Mouse (Mus musculus) heart, embryonic 12.5 days (tissue): ENCODE results near the gene Pfkm. TPM values are rescaled to one million over a fixed set of nuclear protein-coding genes. Genes with fewer than 3 reads are reported as not detected.

Experiments used
- ATAC-seq: fragments of 200-750 bp; cut with Nextera tagmentation; 2 replicates; pipeline ENCODE4 v1.8.0; 2017; ENCODE audit warnings: moderate TSS enrichment, moderate library complexity; ENCODE audit not compliant: insufficient number of reproducible peaks, low FRiP score
- H3K27ac ChIP-seq: fragments of 300-500 bp; sonication (generic); 2 replicates; pipeline ENCODE4 v1.5.1; 2016; ENCODE audit warnings: mild to moderate bottlenecking, moderate library complexity; ENCODE audit not compliant: poor library complexity, severe bottlenecking
- H3K27me3 ChIP-seq: fragments of 300-500 bp; sonication (generic); replicated peaks from 2 replicates; pipeline ENCODE4 v1.6.1; 2016; ENCODE audit warnings: mild to moderate bottlenecking, moderate library complexity
- H3K36me3 ChIP-seq: fragments of 300-500 bp; sonication (generic); 2 replicates; pipeline ENCODE4 v1.6.1; 2016; ENCODE audit warnings: mild to moderate bottlenecking, moderate library complexity
- H3K4me1 ChIP-seq: fragments of 300-500 bp; sonication (generic); replicated peaks from 2 replicates; pipeline ENCODE4 v1.6.1; 2016; ENCODE audit warnings: mild to moderate bottlenecking
- H3K4me2 ChIP-seq: fragments of 300-500 bp; sonication (generic); 2 replicates; pipeline ENCODE4 v1.6.1; 2016; ENCODE audit warnings: mild to moderate bottlenecking, moderate library complexity
- H3K4me3 ChIP-seq: fragments of 300-500 bp; sonication (generic); 2 replicates; pipeline ENCODE4 v1.5.1; 2016; ENCODE audit warnings: mild to moderate bottlenecking
- H3K9ac ChIP-seq: fragments of 300-500 bp; sonication (generic); 2 replicates; pipeline ENCODE4 v1.6.1; 2016; ENCODE audit warnings: mild to moderate bottlenecking, moderate library complexity
- H3K9me3 ChIP-seq: fragments of 300-500 bp; sonication (generic); replicated peaks from 2 replicates; pipeline ENCODE4 v1.6.1; 2016; ENCODE audit warnings: mild to moderate bottlenecking, moderate library complexity
- WGBS: fragments of 180-500 bp; shearing (Covaris S2); methylation state at CpG from one replicate; pipeline ENCODE4 v1.1.7; 2016; 5-methylcytosine and 5-hydroxymethylcytosine counted together
- polyA plus RNA-seq: library from polyadenylated mRNA; unstranded; fragments of >200 nt; fragmentation: Nextera tagmentation; extraction: Ambion mirVana; gene quantifications from 2 replicates; pipeline ENCODE4 v1.2.1, GENCODE M21; 2016

Pfkm gene
- polyA plus RNA-seq, 1 experiment from 2014 or later: 80.3 TPM

DNA sequence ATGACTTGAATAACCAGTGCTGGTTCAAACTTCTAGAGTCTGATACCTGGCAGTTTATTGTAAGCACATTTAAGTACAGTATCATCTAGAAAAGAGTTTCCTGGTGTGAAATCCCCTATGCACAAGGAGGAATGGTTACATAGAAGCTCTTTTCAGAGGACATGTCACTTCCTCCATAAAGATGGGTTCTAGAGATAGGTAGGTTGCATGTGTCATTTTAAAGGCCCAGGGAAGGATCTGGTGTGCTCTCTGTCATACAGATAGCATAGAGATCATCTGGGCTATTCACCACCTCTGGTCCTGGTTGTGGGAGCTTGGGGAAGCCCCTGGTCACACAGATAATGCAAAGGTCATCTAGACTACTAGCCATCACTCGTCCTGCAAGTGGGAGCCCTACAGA is 64.9 kb downstream of the Pfkm start:
- 43% methylated on average over 1 of the region's 1 CpGs for WGBS

DNA sequence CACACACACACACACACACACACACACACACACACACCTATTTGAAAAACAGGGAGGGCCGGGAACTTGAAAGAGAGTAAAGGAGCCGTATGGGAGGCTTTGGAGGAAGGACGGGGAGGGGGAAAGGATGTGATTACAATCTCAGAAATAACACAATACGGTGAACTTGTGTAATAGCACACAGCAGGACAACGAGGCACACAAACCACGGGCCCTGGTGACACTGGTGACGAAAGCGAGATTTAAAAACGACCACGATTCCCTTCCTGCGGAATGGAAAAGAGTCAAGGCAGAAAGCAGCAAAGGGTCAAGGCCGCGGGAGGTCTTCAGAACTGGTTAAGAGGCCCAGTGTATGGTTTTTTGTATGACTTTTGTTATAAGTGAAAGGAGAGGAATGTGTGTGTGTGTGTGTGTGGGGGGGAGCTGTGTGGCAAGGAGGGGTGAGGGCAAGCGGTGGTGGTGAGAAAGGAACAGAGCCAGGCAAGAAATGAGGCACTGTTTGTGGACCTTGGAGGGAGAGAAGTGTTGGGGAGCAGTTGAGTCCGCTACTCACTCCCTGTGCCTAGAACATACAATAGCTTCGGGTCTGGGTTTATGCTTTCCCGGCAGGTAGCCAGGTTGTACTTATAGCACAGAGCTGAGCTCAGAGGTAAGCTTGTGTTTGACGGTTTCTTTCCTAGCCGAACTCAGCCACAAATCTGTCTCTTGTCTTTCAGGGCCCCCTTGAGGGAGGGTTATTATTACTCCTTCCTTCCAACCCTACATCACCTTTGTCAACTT is 68.8 kb downstream of the Pfkm start:
- H3K9ac ChIP-seq: no peak overlapping the region
- no peak overlapping the region for H3K4me3 ChIP-seq
- ATAC-seq: no peak
- 0 out of 2 replicates have a peak, but pooled peaks cover 8% of the 10 kb centered on the region for H3K4me1 ChIP-seq
- H3K4me2 ChIP-seq: no peak overlapping the region
- H3K27me3 ChIP-seq: peaks cover 18% of the 10 kb centered on the region
- H3K27ac ChIP-seq: no peak overlapping the region
- no peaks in the 10 kb centered on the region for H3K36me3 ChIP-seq
- 70% methylated on average over 19 of the region's 19 CpGs for WGBS
- H3K9me3 ChIP-seq: no peaks in the 10 kb centered on the region

More for the DNA sequence above, 64.9 kb downstream of the Pfkm start:
- no peak for ATAC-seq
- H3K4me3 ChIP-seq: no peak overlapping the region
- no peaks in the 10 kb centered on the region for H3K27me3 ChIP-seq
- H3K36me3 ChIP-seq: no peaks in the 10 kb centered on the region
- H3K4me1 ChIP-seq: 0 out of 2 replicates have a peak, but pooled peaks cover 2% of the 10 kb centered on the region
- H3K27ac ChIP-seq: no peak overlapping the region
- no peak overlapping the region for H3K4me2 ChIP-seq
- no peaks in the 10 kb centered on the region for H3K9me3 ChIP-seq
- H3K9ac ChIP-seq: no peak overlapping the region

- peak overlapping the region; percentile 51 for H3K27ac ChIP-seq
- peaks cover 27% of the 10 kb centered on the region for H3K27me3 ChIP-seq
- no peak overlapping the region for H3K4me3 ChIP-seq
- peaks cover 16% of the 10 kb centered on the region for H3K4me1 ChIP-seq
- no peak for ATAC-seq
- no peak overlapping the region for H3K9ac ChIP-seq
- H3K9me3 ChIP-seq: no peaks in the 10 kb centered on the region
- 40% methylated on average over 4 of the region's 4 CpGs for WGBS
- no peaks in the 10 kb centered on the region for H3K36me3 ChIP-seq
- no peak overlapping the region for H3K4me2 ChIP-seq
Observed at GRCm38 (mm10) chr15:98162561-98162960, 70.2 kb downstream of the Pfkm start.

DNA sequence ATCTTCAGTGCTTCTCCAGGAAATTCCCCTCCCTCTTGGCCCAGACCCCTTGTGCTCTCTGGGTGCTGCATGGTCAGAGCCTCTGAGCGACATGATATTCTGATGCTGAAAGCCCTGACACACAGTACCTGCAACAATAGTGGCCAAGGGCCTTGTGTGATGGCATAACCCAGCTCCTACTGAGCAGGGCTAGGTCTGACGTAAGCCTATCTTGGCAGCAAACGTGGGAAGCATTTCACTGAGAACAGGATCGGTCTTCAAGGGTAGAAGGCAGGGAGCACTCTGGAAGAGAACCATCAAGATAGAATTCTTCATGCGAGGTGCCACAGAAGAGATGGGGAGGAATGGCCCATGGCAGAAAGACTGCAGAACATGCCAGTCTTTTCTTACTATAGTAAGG is 73.1 kb downstream of the Pfkm start, which contains the start of gene Asb8:
TSS of gene Asb8 (minus strand) at position 101 of the 400 bp plus-strand sequence.
- Histone ChIP-seq H3K27me3 (peaks cover 57% of the 10 kb centered on the region), H3K27ac (no peak within 1 kb of the TSS)

GRCm38 (mm10) chr15:98166963-98167644 is 74.7 kb downstream of the Pfkm start, which contains the start of gene Ccdc184:
TSS of gene Ccdc184 (plus strand) at chr15:98167158.
- Histone ChIP-seq H3K4me3 (peak within 1 kb of the TSS; percentile 61), H3K27me3 (peaks cover 72% of the 10 kb centered on the region), H3K27ac (no peak within 1 kb of the TSS), H3K36me3 (no peaks in the 10 kb centered on the region), H3K9me3 (no peaks in the 10 kb centered on the region), H3K4me1 (peaks cover 26% of the 10 kb centered on the region), H3K9ac (peak within 1 kb of the TSS; percentile 63), H3K4me2 (peak within 1 kb of the TSS; percentile 93)
- WGBS: 4% methylated on average over 18 of the region's 18 CpGs
- peak; percentile 9; the same call in 1 of the 2 replicates for ATAC-seq

More for the DNA sequence above, 73.1 kb downstream of the Pfkm start, which contains the start of gene Asb8:
- no peaks in the 10 kb centered on the region for H3K36me3 ChIP-seq
- no peak for ATAC-seq
- H3K9ac ChIP-seq: no peak within 1 kb of the TSS
- H3K4me2 ChIP-seq: no peak within 1 kb of the TSS
- H3K9me3 ChIP-seq: no peaks in the 10 kb centered on the region
- H3K4me1 ChIP-seq: peaks cover 26% of the 10 kb centered on the region
- H3K4me3 ChIP-seq: no peak within 1 kb of the TSS
- 71% methylated on average over 5 of the region's 5 CpGs for WGBS

- Histone ChIP-seq H3K4me3 (peak overlapping the region; percentile 61), H3K27me3 (peaks cover 80% of the 10 kb centered on the region), H3K4me2 (peak overlapping the region; percentile 93), H3K36me3 (no peaks in the 10 kb centered on the region), H3K4me1 (peaks cover 19% of the 10 kb centered on the region), H3K27ac (no peak overlapping the region), H3K9ac (peak overlapping the region; percentile 63), H3K9me3 (no peaks in the 10 kb centered on the region)
- peak; percentile 75 for ATAC-seq
- 1% methylated on average over 69 of the region's 69 CpGs for WGBS
Observed at GRCm38 (mm10) chr15:98167645-98168621, 75.5 kb downstream of the Pfkm start.

DNA sequence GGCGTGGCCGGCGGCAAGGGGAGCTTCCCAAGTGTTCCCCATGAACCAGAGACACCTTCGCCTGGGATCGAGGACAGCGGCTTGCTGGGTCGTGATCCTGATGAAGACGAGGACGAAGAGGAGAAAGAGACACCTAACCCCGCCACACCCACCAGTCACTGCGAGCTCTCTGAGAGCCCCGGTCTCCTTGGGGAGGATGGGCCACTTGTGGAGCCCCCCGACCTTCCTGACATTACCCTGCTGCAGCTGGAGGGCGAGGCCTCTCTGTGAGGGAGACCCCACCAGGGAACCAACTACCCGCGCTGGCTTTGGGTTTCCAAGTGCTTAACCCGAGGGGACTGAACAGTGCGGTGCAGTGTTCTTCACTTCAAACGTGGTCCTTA is 76.2 kb downstream of the Pfkm start:
- H3K4me3 ChIP-seq: peak overlapping the region; percentile 61
- WGBS: 4% methylated on average over 19 of the region's 19 CpGs
- no peak overlapping the region for H3K9ac ChIP-seq
- H3K27me3 ChIP-seq: peaks cover 87% of the 10 kb centered on the region
- no peaks in the 10 kb centered on the region for H3K9me3 ChIP-seq
- peaks cover 19% of the 10 kb centered on the region for H3K4me1 ChIP-seq
- H3K36me3 ChIP-seq: no peaks in the 10 kb centered on the region
- ATAC-seq: no peak
- H3K27ac ChIP-seq: no peak overlapping the region
- H3K4me2 ChIP-seq: peak overlapping the region; percentile 93

GRCm38 (mm10) chr15:98170365-98170764 is 78.0 kb downstream of the Pfkm start:
- Histone ChIP-seq H3K4me2 (no peak overlapping the region), H3K4me3 (no peak overlapping the region), H3K9me3 (no peaks in the 10 kb centered on the region), H3K4me1 (peaks cover 19% of the 10 kb centered on the region), H3K9ac (no peak overlapping the region), H3K27ac (no peak overlapping the region), H3K36me3 (no peaks in the 10 kb centered on the region), H3K27me3 (peaks cover 84% of the 10 kb centered on the region)
- 36% methylated on average over 7 of the region's 7 CpGs for WGBS
- ATAC-seq: no peak

- 67% methylated on average over 9 of the region's 9 CpGs for WGBS
- no peak for ATAC-seq
- Histone ChIP-seq H3K9ac (no peak overlapping the region), H3K27me3 (peaks cover 78% of the 10 kb centered on the region), H3K4me3 (no peak overlapping the region), H3K4me2 (no peak overlapping the region), H3K9me3 (no peaks in the 10 kb centered on the region), H3K4me1 (peaks cover 19% of the 10 kb centered on the region), H3K27ac (no peak overlapping the region), H3K36me3 (no peaks in the 10 kb centered on the region)
Observed at GRCm38 (mm10) chr15:98170917-98171316, 78.5 kb downstream of the Pfkm start.

DNA sequence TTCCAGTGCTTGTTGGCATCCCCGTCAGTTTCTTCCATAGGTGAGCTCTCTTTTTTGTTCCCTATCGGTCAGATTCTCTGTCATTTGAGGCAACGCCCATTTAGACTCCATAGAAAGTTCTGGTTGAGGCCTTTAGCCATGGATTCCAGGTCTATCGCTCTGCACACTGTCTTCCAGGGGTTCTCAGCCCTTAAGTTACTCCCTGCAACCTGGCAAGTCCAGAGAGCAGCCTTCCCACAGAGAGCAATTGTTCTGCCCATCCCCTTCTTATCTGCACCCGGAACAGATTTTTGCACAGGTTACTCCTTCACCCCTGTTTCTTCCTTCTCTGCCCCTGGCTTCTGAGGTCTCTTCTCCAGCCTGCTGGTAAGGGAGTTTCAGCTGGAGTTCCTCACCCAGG is 79.7 kb downstream of the Pfkm start:
- H3K4me3 ChIP-seq: no peak overlapping the region
- peaks cover 75% of the 10 kb centered on the region for H3K27me3 ChIP-seq
- no peak overlapping the region for H3K27ac ChIP-seq
- H3K36me3 ChIP-seq: no peaks in the 10 kb centered on the region
- no peaks in the 10 kb centered on the region for H3K9me3 ChIP-seq
- H3K4me1 ChIP-seq: peaks cover 13% of the 10 kb centered on the region
- WGBS: 64% methylated on average over 5 of the region's 5 CpGs
- no peak for ATAC-seq
- H3K4me2 ChIP-seq: no peak overlapping the region
- no peak overlapping the region for H3K9ac ChIP-seq
